In genomic region chr1:124718065-124718464, GRCm38 (mm10) we compare ENCODE assay signal across 10 mouse cellular contexts.
A peak's percentile ranks its signal among the peaks of the same experiment; 100 is the strongest.
DNase-seq lines count a peak whose midpoint lies in the region; ATAC-seq and TF ChIP-seq lines count a peak whose summit lies in the region.
"Had no signal": no experiment of that assay in that cellular context is flagged by ENCODE, and none has a peak within 500 bp of the region (broad histone marks: within the 10 kb centered on the region; RNA-seq: fewer than 3 reads in every experiment).

No protein-coding gene starts in this region.

- 0 out of 2 replicates have a peak, but pooled peaks cover 2% of the 10 kb centered on the region for H3K9me3 ChIP-seq in liver, embryonic 12.5 days (replicated peaks)
- no peaks in the 10 kb centered on the region for H3K9me3 ChIP-seq in forebrain, embryonic 12.5 days
- no peaks in the 10 kb centered on the region for H3K9me3 ChIP-seq in kidney, postnatal 0 days (replicated peaks; ENCODE audit: low read length)
- H3K9me3 ChIP-seq in liver, embryonic 13.5 days (replicated peaks): no peaks in the 10 kb centered on the region
- H3K9me3 ChIP-seq: embryonic facial prominence, embryonic 12.5 days had no signal

- no peaks in the 10 kb centered on the region for H3K36me3 ChIP-seq in liver, embryonic 12.5 days
- no peaks in the 10 kb centered on the region for H3K36me3 ChIP-seq in forebrain, embryonic 12.5 days (replicated peaks)
- H3K36me3 ChIP-seq in kidney, postnatal 0 days (ENCODE audit: insufficient read depth, low read length): no peaks in the 10 kb centered on the region
- H3K36me3 ChIP-seq in liver, embryonic 13.5 days: no peaks in the 10 kb centered on the region
- H3K36me3 ChIP-seq: embryonic facial prominence, embryonic 12.5 days had no signal

- no peak overlapping the region for H3K9ac ChIP-seq in liver, embryonic 12.5 days
- H3K9ac ChIP-seq in forebrain, embryonic 12.5 days: no peak overlapping the region
- no peak overlapping the region for H3K9ac ChIP-seq in kidney, postnatal 0 days (ENCODE audit: low read depth, low read length)
- no peak overlapping the region for H3K9ac ChIP-seq in liver, embryonic 13.5 days
- H3K9ac ChIP-seq: embryonic facial prominence, embryonic 12.5 days had no signal

- 0% methylated on average over 1 of the region's 1 CpGs for WGBS in liver, embryonic 12.5 days (ENCODE audit: insufficient replicate concordance)
- WGBS in forebrain, embryonic 12.5 days: 4% methylated on average over 1 of the region's 1 CpGs
- WGBS in kidney, postnatal 0 days: 4% methylated on average over 1 of the region's 1 CpGs
- 3% methylated on average over 1 of the region's 1 CpGs for WGBS in liver, embryonic 13.5 days (ENCODE audit: insufficient replicate concordance)

- no peaks in the 10 kb centered on the region for H3K4me1 ChIP-seq in liver, embryonic 12.5 days
- H3K4me1 ChIP-seq in forebrain, embryonic 12.5 days: no peaks in the 10 kb centered on the region
- no peaks in the 10 kb centered on the region for H3K4me1 ChIP-seq in kidney, postnatal 0 days (replicated peaks; ENCODE audit: insufficient read depth, low read length)
- no peaks in the 10 kb centered on the region for H3K4me1 ChIP-seq in liver, embryonic 13.5 days (replicated peaks)
- H3K4me1 ChIP-seq: embryonic facial prominence, embryonic 12.5 days had no signal

- H3K27ac ChIP-seq in liver, embryonic 12.5 days: no peak overlapping the region
- no peak overlapping the region for H3K27ac ChIP-seq in forebrain, embryonic 12.5 days
- H3K27ac ChIP-seq in kidney, postnatal 0 days: no peak overlapping the region
- no peak overlapping the region for H3K27ac ChIP-seq in liver, embryonic 13.5 days
- H3K27ac ChIP-seq: embryonic facial prominence, embryonic 12.5 days had no signal

- H3K4me3 ChIP-seq in liver, embryonic 12.5 days: no peak overlapping the region
- no peak overlapping the region for H3K4me3 ChIP-seq in forebrain, embryonic 12.5 days (replicated peaks)
- no peak overlapping the region for H3K4me3 ChIP-seq in kidney, postnatal 0 days (replicated peaks; ENCODE audit: low read depth, low read length)
- H3K4me3 ChIP-seq in liver, embryonic 13.5 days (replicated peaks): no peak overlapping the region
- H3K4me3 ChIP-seq: embryonic facial prominence, embryonic 12.5 days; myocyte had no signal

- peak; percentile 32 for DNase-seq in liver
- DNase-seq in brain, embryonic 14.5 days (ENCODE audit: low read depth): peak; percentile 55
- DNase-seq in kidney, postnatal 0 days (ENCODE audit: low spot score): peak; percentile 65
- DNase-seq in liver, embryonic 13.5 days: peak; percentile 2
- DNase-seq in retina, postnatal 7 days (ENCODE audit: low read depth, low spot score): peak; percentile 71

- TF ChIP-seq POLR2A in brain, embryonic 14.5 days (IDR thresholded peaks at IDR 0.05; ENCODE audit: borderline replicate concordance, extremely low read depth, insufficient read depth, insufficient read length, poor library complexity, severe bottlenecking): no peak

- no peak overlapping the region for H3K4me2 ChIP-seq in liver, embryonic 12.5 days
- H3K4me2 ChIP-seq in forebrain, embryonic 12.5 days: no peak overlapping the region
- H3K4me2 ChIP-seq in kidney, postnatal 0 days (ENCODE audit: low read length): no peak overlapping the region
- no peak overlapping the region for H3K4me2 ChIP-seq in liver, embryonic 13.5 days
- H3K4me2 ChIP-seq: embryonic facial prominence, embryonic 12.5 days had no signal

- ATAC-seq in liver, embryonic 12.5 days: no peak
- ATAC-seq in forebrain, embryonic 12.5 days (ENCODE audit: low FRiP score): peak; percentile 36; the same call in 1 of the 2 replicates
- 0 out of 2 replicates have a peak, but pooled peaks have one; percentile 33 for ATAC-seq in kidney, postnatal 0 days (replicated peaks; ENCODE audit: low FRiP score, low read depth)
- no peak for ATAC-seq in liver, embryonic 13.5 days (ENCODE audit: low read depth)
- ATAC-seq in erythroid progenitor cell, adult 5-6 weeks (replicated peaks; ENCODE audit: low FRiP score, poor library complexity, severe bottlenecking): no peak

- no peaks in the 10 kb centered on the region for H3K27me3 ChIP-seq in liver, embryonic 12.5 days (replicated peaks)
- no peaks in the 10 kb centered on the region for H3K27me3 ChIP-seq in forebrain, embryonic 12.5 days
- H3K27me3 ChIP-seq in kidney, postnatal 0 days (ENCODE audit: insufficient read depth, low read length): no peaks in the 10 kb centered on the region
- no peaks in the 10 kb centered on the region for H3K27me3 ChIP-seq in liver, embryonic 13.5 days
- H3K27me3 ChIP-seq: embryonic facial prominence, embryonic 12.5 days had no signal

- peak; percentile 74; the same call in 1 of the 2 replicates for TF ChIP-seq CTCF in brain, embryonic 14.5 days (IDR thresholded peaks at IDR 0.05; ENCODE audit: borderline replicate concordance, extremely low read depth, insufficient read depth, insufficient read length)
- TF ChIP-seq CTCF in kidney, postnatal 0 days (IDR thresholded peaks at IDR 0.05; ENCODE audit: low read depth): peak; percentile 80

Comparison
In these comparisons a context has a peak if more than half of its experiments do, and no peak if none do; other contexts are left out.
1. DNase-seq: peak in every context shown above with its lines; median percentile 71 in retina, postnatal 7 days; 65 in kidney, postnatal 0 days; 55 in brain, embryonic 14.5 days; 32 in liver; 2 in liver, embryonic 13.5 days.
2. ATAC-seq: peak in forebrain, embryonic 12.5 days (single experiment) and kidney, postnatal 0 days (single experiment); none in liver, embryonic 12.5 days (single experiment), liver, embryonic 13.5 days (single experiment) and erythroid progenitor cell, adult 5-6 weeks (single experiment).